Mouse (Mus musculus) c-Kit-negative CD71-positive TER-119-positive erythroid progenitor cells, embryonic 14.5 days (primary cell): Measurements from ENCODE around the gene Adgrg3.
"Not testable (repeated sequence)": the region's sequence is repeated elsewhere in the genome, so short reads cannot be mapped to it uniquely, and the experiment has no call there.

ENCODE experiments used
- DNase-seq: peaks from one replicate; pipeline ENCODE4 v3.0.0-alpha.2; 2013; ENCODE audit warnings: low read depth, low spot score

The Adgrg3 gene

DNA sequence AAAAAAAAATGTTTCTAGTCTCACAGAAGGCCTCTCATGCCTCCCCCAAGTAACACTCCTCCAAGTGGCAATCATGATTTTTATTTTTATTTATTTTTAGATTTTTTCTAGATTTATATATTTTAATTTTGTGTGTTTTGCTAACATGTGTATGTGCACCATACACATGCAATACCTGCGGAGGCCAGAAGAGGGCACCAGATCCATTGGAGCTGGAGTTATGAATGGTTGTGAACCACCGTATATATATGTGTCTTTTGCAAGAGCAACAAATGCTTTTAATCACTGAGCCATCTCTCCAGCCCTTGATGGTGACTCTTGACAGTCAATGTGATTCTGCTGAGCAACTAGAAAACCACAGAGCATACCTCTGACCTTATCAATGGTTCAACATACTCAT, 7.9 kb downstream of the Adgrg3 start:
- peak; percentile 26 for DNase-seq

DNA sequence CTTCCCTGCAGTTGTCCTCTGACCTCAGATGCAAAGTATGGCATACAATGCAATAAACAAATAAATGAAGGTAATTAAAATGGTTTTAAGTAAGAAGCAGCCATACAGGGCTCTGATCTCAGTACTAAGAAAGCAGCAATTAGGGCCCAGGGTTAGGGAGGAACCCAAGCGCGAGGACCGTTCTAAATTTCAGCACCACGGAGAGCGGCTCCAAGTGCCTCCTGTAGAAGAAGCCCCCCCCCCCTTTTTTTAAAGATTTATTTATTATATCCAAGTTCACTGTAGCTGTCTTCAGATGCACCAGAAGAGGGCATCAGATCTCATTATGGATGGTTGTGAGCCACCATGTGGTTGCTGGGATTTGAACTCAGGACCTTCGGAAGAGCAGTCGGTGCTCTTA, 10.9 kb downstream of the Adgrg3 start:
- not testable (repeated sequence) for DNase-seq

DNA sequence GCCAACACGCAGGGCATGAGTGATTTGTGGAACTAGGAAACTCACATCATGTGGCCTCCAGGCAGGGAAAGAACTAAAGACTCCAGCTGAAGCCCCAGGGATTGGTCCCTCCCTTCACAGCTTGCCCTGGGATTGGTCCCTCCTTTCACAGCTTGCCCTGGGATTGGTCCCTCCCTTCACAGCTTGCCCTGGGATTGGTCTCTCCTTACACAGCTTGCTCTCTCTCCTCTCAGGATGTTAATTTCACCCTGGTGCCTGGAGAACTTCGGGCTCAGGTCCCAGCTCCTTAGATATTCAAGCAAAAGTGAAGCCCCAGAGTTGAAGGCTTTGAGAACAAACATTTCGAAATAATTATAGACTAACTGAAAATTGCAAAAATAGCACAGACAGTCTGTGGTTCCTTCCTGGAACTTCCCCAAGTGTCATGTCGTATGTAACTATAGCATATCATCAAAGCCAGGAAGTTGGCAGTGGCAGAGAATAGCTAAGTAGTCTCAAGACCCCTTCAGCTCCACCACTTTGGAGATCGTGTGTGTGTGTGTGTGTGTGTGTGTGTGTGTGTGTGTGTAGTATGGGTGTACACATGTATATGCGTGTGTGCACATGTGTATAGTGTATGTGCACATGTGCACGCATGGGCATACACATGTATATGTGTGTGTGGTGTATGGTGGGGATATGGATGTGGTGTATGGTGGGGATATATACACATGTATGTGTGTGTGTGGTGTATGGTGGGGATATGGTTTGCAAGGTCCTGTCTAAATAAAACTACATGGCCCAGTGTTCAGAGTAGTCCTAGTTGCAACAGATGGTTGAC, 19.8 kb downstream of the Adgrg3 start:
- no peak for DNase-seq

DNA sequence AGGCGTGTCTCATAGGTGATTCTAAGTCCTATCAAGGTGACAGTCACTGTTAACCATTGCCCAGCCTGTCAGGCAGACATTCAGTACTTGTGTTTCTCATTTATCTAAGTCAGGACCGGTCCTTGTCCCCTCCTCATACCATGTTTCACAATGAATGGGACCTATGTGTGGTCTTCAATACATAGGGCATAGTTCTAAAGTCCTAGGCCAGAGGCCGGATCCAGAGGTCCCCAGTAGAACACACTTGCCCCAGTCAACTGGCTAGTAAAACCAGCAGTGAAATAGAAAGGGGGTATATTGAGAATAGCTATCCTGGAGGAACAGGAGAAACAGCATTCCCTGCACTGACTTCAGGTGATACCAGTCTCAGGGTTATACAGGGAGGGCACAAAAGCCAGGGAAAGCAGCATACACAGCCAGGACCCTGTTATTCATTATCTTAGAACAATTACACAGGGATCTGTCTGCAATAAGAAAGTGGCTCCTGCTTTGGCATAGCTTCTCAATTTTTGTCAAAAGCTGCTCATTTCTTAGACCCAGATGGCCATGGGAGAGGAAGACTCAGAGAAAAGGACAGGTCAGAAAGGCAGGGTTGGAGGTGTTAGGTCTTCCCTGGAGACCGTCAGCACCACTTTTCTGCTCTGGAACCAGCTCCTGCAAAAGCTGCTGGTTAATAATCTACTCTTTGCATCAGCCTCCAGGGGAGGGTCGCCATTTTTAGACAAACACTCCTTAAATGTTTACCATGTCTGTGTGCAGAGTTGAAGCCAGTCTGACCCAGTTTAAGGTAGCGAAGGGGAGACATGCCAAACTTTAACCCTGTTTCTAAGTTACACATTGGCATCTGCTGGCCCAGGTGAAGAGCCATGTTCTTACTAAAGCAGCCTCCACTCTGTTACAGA, 24.6 kb downstream of the Adgrg3 start:
- DNase-seq = no peak

DNA sequence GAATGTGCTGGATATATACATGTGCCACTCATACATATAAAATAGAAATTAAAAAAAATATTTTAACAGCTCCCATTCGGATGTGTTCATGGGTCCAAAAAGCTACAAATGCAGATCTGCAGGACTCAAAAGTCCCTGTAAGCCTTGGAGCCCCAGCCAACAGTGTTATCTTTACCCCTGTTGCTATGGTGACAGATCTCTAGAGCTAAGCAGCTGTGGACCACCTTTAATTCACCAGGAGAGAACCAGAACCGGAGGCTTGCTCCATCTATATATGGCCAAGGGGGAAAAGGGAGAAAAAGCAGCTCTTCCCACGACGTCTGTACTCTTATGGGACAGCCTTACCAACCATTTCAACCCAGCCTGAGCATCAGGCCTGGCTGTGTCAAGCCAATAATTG, 27.3 kb downstream of the Adgrg3 start:
- DNase-seq = no peak

DNA sequence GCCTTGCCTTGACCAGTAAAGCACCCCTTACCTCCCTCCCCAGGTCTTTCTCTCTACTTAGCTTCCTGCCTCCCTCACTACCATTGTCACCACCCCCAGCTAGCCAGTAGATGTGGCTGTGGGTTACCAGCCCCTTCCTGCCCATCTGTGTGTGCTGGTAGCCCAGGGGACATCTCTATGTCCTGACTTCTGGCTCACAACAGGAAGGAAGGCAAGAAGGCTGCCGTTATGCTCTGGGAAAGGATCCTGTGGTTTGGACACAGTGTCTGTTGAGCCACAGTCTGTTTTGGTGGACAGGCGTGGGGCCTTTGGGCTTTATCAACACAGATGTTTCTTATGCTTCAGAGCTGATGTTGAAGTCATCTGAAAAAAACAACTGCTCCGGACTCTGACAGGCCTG, 29.5 kb downstream of the Adgrg3 start:
- no peak for DNase-seq

DNA sequence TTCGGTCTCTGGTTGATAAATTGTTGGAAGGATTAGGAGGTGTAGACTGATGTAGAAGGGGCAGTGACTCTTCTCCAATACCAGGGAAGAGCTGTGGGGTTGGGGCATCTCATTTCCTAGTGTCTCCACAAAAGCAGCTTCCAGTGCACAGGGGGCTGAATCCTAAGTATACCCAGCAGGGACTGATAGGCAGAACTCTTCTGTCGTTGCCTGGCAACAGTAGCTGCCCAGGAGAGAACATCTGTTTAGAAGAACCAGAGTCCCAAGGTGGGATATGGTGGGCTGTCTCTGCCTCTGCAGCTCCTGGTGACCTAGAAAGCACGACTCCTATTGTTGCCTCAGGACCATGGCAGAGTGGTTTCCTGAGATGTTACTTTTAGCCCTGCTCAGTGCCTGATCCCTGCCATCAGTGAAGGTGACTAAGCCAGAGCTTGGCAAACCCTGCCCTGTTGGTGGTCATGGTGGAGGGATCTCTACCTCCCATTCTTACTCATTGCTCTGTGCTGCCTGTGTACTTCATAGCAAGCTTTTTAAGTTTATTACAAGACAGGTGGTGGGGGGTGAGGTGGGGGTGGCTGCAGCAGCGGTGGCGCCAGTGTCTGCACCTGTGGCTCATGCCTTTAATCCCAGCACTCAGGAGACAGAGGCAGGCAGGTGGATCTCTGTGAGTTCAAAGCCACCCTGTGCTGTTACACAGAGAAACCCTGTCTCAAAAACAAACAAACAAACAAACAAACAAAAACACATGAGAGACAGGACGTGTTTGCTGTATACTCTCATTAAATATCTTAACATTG, 30.6 kb downstream of the Adgrg3 start:
- no peak for DNase-seq

DNA sequence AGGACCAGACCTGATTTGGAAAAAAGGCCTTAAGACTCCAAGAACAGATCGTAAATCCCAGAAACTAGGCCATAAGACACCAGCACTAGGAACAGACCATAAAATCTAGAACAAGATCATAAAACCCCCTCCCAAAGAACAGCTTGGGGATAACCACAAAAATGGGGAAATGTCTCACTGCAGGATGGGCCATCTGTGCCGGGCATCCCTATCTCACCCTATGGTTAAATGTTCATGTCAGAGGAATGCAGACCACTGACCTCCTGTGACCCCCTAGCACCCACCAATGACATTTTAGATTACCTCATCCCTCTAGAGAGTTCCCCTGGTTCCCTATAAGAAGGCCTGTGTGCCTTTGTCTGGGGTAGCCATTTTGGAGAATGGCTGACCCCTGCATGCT, 32.1 kb downstream of the Adgrg3 start:
- DNase-seq = no peak

DNA sequence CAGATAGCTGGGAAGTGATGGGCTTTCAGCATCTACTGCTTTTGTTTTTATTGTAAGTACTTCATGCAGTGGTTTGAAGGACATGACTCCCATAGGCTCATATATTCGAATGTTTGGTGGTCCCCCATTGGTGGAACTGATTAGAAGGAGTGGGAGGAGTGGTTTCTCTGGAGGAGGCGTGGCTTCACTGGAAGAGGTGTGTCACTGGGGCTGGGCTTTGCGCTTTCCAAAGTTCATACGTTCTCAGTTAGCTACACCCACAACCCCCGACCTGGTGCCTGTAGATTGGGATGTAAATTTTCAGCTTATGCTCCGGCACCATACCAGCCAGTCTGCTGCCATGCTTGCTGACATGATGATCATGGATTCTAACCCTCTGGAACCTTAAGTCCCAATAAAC, 36.9 kb downstream of the Adgrg3 start:
- DNase-seq = no peak

DNA sequence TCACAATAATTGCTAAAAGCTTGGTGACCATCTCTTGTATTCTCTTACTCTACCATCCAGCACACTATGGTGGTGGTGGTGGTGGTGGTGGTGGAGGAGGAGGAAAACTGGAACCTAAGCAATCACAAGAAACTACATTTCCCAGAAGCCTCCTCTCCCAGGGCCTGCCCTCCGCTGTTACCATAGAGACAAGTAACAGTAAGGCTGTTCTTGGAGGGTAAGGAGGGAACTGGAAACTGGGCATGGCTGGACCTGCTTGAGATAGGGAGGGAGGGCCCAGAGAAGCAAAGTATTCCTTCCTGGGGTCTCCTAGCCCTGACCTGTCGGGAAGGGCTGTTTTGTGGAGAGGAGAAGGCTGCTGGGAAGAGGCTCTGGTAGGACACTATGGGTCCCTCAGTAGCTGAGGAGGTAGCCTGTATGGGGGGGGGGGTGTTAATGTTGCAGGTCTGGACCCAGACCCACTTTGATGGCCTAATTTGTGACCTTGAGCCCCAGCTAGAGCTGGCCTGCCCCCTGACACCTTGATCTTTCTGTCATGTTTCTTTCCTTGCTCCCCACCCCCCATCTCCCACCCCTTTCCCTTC, 37.5 kb downstream of the Adgrg3 start, which contains the start of gene Drc7:
TSS of gene Drc7 (plus strand) at position 177 of the 584 bp plus-strand sequence.
- DNase-seq = no peak

DNA sequence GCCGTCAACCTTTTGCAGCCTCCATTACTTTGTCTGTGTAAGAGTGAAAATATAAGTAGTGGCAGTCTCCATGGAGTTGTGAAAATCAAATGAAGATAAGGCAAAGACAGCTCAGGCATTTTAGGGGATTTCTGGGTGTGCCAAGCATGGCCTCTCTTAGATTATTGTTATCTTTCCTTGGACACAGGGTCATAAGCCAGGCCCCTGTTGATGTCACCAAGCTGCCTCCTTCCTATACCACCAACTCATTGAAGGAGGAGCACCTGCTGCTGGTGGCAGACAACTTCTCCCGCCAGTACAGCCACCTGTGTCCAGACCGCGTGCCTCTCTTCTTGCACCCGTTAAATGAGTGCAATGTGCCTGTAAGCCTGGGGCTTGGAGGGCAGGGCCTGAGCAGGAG, 38.9 kb downstream of the Adgrg3 start:
- no peak for DNase-seq

DNA sequence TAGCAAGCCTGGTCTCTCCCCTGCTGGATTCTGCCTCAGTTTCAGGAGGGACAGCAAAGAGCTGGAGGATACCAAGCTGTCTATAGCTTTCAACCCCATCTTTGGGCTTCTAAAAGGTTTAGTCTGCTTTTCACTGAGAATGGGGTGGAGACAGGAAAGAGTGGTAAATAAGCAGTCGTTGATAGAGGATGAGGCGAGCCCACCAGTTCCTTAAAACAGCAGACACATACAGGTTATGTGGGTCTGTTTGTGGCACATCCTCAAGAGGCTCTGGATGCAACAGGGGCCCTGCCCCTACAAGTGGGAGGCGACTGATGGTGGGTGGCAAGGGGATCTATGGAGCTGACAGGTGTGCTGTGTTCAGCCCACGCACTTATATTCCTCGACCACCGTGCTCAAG, 41.2 kb downstream of the Adgrg3 start:
- DNase-seq = no peak

DNA sequence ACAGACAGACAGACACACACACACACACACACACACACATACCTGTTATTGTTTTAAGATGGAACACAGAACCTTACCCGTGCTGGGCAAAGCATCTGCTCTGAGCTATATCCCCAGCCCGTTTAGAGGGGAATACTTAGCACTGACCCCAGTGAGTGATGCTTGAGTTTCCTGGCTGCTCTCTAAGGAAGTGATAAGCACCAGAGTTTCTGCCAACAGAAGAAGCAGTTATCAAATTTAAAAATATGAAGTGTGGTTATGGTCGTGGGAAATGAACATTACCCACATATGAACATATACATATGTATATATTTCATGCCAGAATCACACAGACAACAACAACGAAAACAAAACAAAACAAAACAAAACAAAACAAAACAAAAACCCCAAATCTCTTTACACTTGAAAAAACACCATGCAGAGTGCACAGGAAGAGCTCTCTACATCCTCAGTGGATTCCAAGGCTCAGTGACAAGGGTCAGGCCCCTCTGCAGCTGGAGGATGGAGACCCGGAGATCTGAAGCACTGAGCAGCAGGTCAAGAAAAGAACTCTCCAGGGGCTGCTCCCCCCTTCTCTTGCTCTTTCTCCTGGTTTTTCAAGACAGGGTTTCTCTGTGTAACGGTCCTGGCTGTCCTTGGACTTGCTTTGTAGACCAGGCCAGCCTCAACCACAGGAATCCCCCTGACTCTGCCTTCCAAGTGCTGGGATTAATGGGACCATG, 42.5 kb downstream of the Adgrg3 start:
- no peak for DNase-seq

DNA sequence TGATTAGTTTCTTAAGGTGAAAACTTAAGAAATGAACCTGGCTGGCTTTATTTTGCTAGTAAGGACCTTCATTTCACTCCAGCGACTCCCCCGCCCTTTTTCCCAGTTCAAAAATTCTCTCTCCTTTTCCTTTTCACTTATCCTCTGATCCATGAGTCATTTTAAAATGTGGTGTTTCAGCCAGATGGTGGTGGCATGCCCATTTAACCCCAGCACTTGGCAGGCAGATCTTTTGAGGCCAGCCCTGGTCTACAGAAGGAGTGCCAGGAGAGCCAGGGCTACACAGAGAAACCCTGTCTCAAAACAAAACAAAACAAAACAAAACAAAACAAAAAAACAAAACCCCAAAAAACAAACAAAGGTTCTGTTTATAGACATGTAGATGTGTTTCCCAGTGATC, 47.0 kb downstream of the Adgrg3 start:
- no peak for DNase-seq

DNA sequence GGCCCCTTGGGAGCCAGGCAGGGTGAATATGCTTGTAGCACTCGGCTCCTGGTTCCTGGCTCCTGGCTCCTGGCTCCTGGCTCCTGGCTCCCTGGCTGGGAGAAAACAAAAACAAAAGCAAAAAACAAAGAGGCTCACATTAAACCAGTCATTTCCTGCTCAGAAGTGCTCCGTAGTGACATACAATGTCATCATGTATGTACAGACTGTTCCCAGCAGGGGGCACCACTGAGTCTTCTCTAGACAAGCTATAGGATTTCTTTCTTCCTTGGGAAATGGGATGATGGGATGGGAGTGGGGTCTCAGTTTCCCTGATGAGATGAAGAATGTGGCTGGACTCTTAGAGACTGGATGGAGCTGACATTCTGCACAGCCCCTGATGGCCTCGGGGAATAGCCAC, 50.1 kb downstream of the Adgrg3 start:
- peak; percentile 58 for DNase-seq

DNA sequence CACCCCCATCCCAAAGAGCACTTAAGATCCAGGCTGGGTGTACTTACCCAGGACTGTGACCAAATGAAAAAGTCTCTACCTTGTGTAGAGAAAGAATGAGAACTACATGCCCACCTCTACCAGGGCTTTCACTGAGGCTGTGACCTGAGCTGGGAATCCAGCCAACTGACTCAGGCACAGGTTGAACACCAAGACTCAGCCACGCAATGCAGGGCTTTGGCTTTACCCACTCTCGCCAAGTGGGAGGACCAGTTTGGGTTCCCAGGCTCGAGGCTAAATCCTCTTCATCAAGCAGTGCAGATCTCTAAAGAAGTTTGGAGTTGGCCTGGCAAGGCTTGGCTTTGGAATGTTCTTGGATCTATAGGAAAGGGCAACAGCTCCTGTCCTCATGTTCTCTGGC, 58.0 kb downstream of the Adgrg3 start:
- no peak for DNase-seq

DNA sequence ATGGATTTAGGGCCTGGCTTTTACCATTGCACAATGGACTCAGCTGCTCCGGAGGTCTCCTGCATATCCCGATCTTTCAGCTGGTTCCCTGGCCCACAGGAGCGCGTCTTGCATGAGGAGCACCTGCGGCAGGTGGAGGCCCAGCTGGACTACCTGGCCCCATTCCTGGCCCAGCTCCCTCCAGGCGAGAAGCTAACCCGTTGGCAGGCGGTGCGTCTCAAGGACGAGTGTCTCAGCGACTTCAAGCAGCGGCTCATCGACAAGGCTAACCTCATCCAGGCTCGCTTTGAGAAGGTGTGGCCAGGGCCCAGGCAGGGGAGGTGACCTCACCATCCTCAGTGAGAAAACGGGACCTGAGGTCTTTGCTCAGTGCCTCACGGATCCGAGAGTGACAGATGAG, 58.7 kb downstream of the Adgrg3 start:
- DNase-seq = no peak

DNA sequence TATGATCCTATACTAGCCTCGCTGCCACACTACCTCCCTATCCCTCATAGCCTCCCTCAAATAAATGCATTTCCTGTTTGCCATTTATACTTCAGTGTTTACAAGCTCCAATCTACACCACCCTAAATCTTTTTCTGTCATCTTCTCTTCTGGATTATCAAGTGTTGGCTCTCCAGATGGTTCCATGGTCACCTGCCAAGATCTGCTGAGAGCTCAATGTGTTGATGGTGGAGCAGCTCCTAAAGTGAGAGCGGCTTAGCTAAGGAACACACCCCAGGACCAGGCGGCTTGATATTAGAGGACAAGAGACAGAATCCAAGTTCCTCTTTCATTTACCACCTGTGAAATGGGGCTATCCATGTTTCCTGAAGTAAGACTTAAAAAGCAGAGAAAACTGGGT, 60.6 kb downstream of the Adgrg3 start:
- no peak for DNase-seq

DNA sequence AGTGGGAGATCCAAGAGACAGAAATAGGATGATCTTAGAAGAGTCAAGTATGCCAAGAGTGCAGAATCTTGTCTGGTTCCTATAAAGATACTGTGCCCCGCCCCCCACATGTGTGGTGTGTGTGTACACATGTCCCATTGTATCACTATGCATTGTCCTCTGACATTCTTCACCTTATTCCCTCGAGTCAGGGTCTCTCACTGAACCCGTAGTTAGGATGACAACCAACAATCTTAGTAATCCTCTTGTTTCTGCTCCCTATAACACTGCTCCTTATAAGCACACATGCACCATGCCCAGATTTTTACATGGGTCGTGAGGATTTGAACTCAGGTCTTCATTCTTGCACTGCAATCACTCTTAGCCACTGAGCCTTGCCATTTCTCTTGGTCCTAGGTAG, 61.8 kb downstream of the Adgrg3 start:
- no peak for DNase-seq

DNA sequence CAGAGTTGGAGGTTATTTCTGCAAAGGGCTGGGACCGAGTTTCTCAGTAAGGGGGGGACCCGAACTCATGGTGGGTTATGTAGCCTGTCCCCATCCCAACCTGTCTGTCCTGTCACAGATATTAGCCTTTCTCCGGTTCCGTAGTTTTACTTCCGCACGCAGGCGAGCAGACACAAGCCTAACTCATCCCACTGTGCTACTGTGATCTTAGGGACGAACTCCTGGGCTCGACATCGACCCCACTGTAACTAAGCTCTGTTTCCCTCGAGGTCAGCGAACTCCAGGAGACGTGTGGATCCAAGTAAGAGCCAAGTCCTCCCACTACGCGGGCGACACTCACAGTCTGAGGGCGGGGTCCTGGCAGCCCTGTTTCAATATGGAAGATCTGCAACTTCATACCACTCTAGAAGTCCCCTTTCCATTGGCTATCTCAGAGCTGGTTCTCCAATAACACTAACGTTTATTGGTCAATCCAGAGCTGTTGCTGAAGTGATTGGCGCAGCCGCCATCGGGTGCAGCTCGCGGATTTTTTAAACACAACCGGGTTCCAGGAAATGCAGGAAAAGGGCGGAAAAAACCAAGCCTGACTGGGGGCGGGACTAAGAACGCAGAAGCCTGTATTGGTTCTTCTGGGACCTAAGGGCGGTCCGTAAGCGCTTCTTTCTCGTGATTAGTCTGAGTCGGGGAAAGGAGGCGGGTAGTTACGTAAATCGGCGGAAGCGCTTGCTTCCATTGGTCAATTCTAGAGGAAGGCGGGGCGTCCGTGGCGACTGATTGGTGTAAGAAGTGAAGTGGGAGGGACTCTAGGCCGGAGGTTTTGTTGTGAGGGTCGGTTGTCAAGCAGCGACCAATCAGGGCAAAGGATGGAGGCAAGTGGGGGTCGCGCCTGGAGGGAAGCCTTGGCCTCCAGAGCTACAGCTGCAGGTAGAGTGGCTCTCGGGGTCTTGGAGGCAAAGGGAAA, 63.2 kb downstream of the Adgrg3 start, which contains the start of gene Katnb1:
TSS of gene Katnb1 (plus strand) at position 806 of the 961 bp plus-strand sequence.
- DNase-seq = peak; percentile 99
